Mouse (Mus musculus) MEL (cell line): ENCODE results near the gene Spsb1. TPM values are rescaled to one million over a fixed set of nuclear protein-coding genes. Genes with fewer than 3 reads are reported as not detected.

Source experiments
- DNase-seq: peaks from one replicate; pipeline ENCODE4 v3.0.0; 2011; ENCODE audit warnings: low read depth, low spot score
- H3K27ac ChIP-seq: 2 replicates; pipeline ENCODE4 v1.5.1; 2012; ENCODE audit warnings: low read depth, mild to moderate bottlenecking, control low read depth, low read length, moderate library complexity; ENCODE audit not compliant: control insufficient read depth
- H3K27me3 ChIP-seq, 2 experiments: fragments of 150-350 bp in 1 of 2; sonication (generic) in 1 of 2; 2 replicates each; pipeline ENCODE4 v1.6.1; 2012; ENCODE audit warnings: low read length in 2 of 2, mild to moderate bottlenecking in 2 of 2, improper control_type of control experiment in 1 of 2, moderate library complexity in 1 of 2; ENCODE audit not compliant: insufficient read depth in 2 of 2, control insufficient read depth in 1 of 2
- H3K36me3 ChIP-seq, 2 experiments: 2 replicates each; pipeline ENCODE4 v1.6.1; 2012 to 2014; ENCODE audit warnings: low read length in 2 of 2, improper control_type of control experiment in 1 of 2, inconsistent platforms in 1 of 2, mild to moderate bottlenecking in 1 of 2; ENCODE audit not compliant: insufficient read depth in 2 of 2, control insufficient read depth in 1 of 2
- H3K4me1 ChIP-seq, 2 experiments: fragments of 150-350 bp in 1 of 2; sonication (generic) in 1 of 2; 2 replicates each; pipeline ENCODE4 v1.6.1; 2012; ENCODE audit warnings: low read length in 2 of 2, improper control_type of control experiment in 1 of 2, mild to moderate bottlenecking in 1 of 2; ENCODE audit not compliant: insufficient read depth in 2 of 2, control insufficient read depth in 1 of 2
- H3K4me3 ChIP-seq, 2 experiments: fragments of 150-350 bp in 1 of 2; sonication (generic) in 1 of 2; 2 replicates each; pipeline ENCODE4 v1.5.1; 2012; ENCODE audit warnings: low read depth in 2 of 2, low read length in 2 of 2, mild to moderate bottlenecking in 2 of 2, moderate library complexity in 2 of 2, control low read depth in 1 of 2, improper control_type of control experiment in 1 of 2; ENCODE audit not compliant: control insufficient read depth in 1 of 2, insufficient read depth in 1 of 2
- H3K79me2 ChIP-seq: 2 replicates; pipeline ENCODE4 v1.6.1; 2012; ENCODE audit warnings: mild to moderate bottlenecking, low read length, moderate library complexity; ENCODE audit not compliant: control insufficient read depth, poor library complexity, insufficient read depth
- H3K9ac ChIP-seq: 2 replicates; pipeline ENCODE4 v1.6.1; 2012; ENCODE audit warnings: low read depth, mild to moderate bottlenecking, control low read depth, low read length, moderate library complexity; ENCODE audit not compliant: control insufficient read depth, poor library complexity, severe bottlenecking
- H3K9me3 ChIP-seq: fragments of 150-350 bp; sonication (generic); replicated peaks from 2 replicates; pipeline ENCODE4 v1.6.1; 2012; ENCODE audit warnings: mild to moderate bottlenecking, low read length, improper control_type of control experiment, moderate library complexity; ENCODE audit not compliant: insufficient read depth
- BHLHE40 ChIP-seq: IDR thresholded peaks from 2 replicates; pipeline ENCODE4 v1.6.1; 2012; ENCODE audit warnings: low read depth, mild to moderate bottlenecking, inconsistent platforms, low read length, improper control_type of control experiment, borderline replicate concordance
- CHD1 ChIP-seq: IDR thresholded peaks from 2 replicates; pipeline ENCODE4 v1.6.1; 2012; ENCODE audit warnings: low read depth, mild to moderate bottlenecking, inconsistent platforms, low read length, improper control_type of control experiment
- CTCF ChIP-seq, 3 experiments: IDR thresholded peaks in 2 of 3; conservative IDR thresholded peaks in 1 of 3; 2 replicates each; pipeline ENCODE4 v1.5.1; 2011 to 2012; ENCODE audit warnings: low read length in 3 of 3, low read depth in 2 of 3, mild to moderate bottlenecking in 2 of 3, improper control_type of control experiment in 1 of 3, inconsistent platforms in 1 of 3, mixed read lengths in 1 of 3, moderate library complexity in 1 of 3; ENCODE audit not compliant: control insufficient read depth in 1 of 3, insufficient read depth in 1 of 3, poor library complexity in 1 of 3, severe bottlenecking in 1 of 3
- E2F4 ChIP-seq: IDR thresholded peaks from 2 replicates; pipeline ENCODE4 v1.6.1; 2011; ENCODE audit warnings: low read depth, low read length, improper control_type of control experiment, borderline replicate concordance
- ELF1 ChIP-seq: IDR thresholded peaks from 2 replicates; pipeline ENCODE4 v1.6.1; 2014; ENCODE audit warnings: low read depth, mild to moderate bottlenecking, inconsistent platforms, low read length, improper control_type of control experiment, moderate library complexity
- GABPA ChIP-seq: IDR thresholded peaks from 2 replicates; pipeline ENCODE4 v1.6.1; 2012; ENCODE audit warnings: low read depth, mild to moderate bottlenecking, inconsistent platforms, low read length, improper control_type of control experiment, moderate library complexity
- GATA1 ChIP-seq: IDR thresholded peaks from 2 replicates; pipeline ENCODE4 v1.6.1; 2011; ENCODE audit warnings: low read depth, low read length, improper control_type of control experiment
- JUND ChIP-seq: IDR thresholded peaks from 2 replicates; pipeline ENCODE4 v1.6.1; 2011; ENCODE audit warnings: low read depth, mild to moderate bottlenecking, improper control_type of control experiment, low read length
- KAT2A ChIP-seq: conservative IDR thresholded peaks from 2 replicates; pipeline ENCODE4 v1.6.1; 2012; ENCODE audit warnings: low read depth, low read length, improper control_type of control experiment, inconsistent platforms
- MAX ChIP-seq: IDR thresholded peaks from 2 replicates; pipeline ENCODE4 v1.6.1; 2011; ENCODE audit warnings: low read length, improper control_type of control experiment
- MEF2A ChIP-seq: IDR thresholded peaks from 2 replicates; pipeline ENCODE4 v1.6.1; 2014; ENCODE audit warnings: low read depth, mild to moderate bottlenecking, inconsistent platforms, low read length, improper control_type of control experiment; ENCODE audit not compliant: poor library complexity, insufficient replicate concordance, severe bottlenecking; ENCODE audit errors: extremely low read depth
- MXI1 ChIP-seq: IDR thresholded peaks from 2 replicates; pipeline ENCODE4 v1.6.1; 2011; ENCODE audit warnings: mild to moderate bottlenecking, low read depth, low read length, improper control_type of control experiment
- POLR2A ChIP-seq, 2 experiments: IDR thresholded peaks; 2 replicates each; pipeline ENCODE4 v1.6.1; 2011 to 2012; ENCODE audit warnings: low read length in 2 of 2, mild to moderate bottlenecking in 2 of 2, control low read depth in 1 of 2, improper control_type of control experiment in 1 of 2, low read depth in 1 of 2, moderate library complexity in 1 of 2; ENCODE audit not compliant: control insufficient read depth in 1 of 2, insufficient read depth in 1 of 2, poor library complexity in 1 of 2
- POLR2AphosphoS2 ChIP-seq: IDR thresholded peaks from 2 replicates; pipeline ENCODE4 v1.6.1; 2011; ENCODE audit warnings: low read length, improper control_type of control experiment
- POLR2AphosphoS5 ChIP-seq: IDR thresholded peaks from 2 replicates; pipeline ENCODE4 v1.6.1; 2012; ENCODE audit warnings: low read depth, borderline replicate concordance, mild to moderate bottlenecking, inconsistent platforms, low read length, moderate library complexity, mixed read lengths
- SIN3A ChIP-seq: IDR thresholded peaks from 2 replicates; pipeline ENCODE4 v1.6.1; 2012; ENCODE audit warnings: low read length, improper control_type of control experiment, inconsistent platforms
- TBP ChIP-seq: IDR thresholded peaks from 2 replicates; pipeline ENCODE4 v1.8.0; 2011; ENCODE audit warnings: low read depth, low read length, improper control_type of control experiment
- TCF12 ChIP-seq: IDR thresholded peaks from 2 replicates; pipeline ENCODE4 v1.6.1; 2014; ENCODE audit warnings: low read depth, mild to moderate bottlenecking, inconsistent platforms, low read length, improper control_type of control experiment, moderate library complexity
- USF1 ChIP-seq: IDR thresholded peaks from 2 replicates; pipeline ENCODE4 v1.6.1; 2014; ENCODE audit warnings: low read depth, mild to moderate bottlenecking, inconsistent platforms, low read length, improper control_type of control experiment, moderate library complexity
- USF2 ChIP-seq, 2 experiments: IDR thresholded peaks; 2 replicates each; pipeline ENCODE4 v1.6.1; 2011 to 2012; ENCODE audit warnings: improper control_type of control experiment in 2 of 2, low read length in 2 of 2, borderline replicate concordance in 1 of 2, inconsistent platforms in 1 of 2, low read depth in 1 of 2, mild to moderate bottlenecking in 1 of 2; ENCODE audit not compliant: insufficient read depth in 1 of 2
- ZC3H11A ChIP-seq: IDR thresholded peaks from 2 replicates; pipeline ENCODE4 v1.6.1; 2012; ENCODE audit warnings: low read depth, mild to moderate bottlenecking, inconsistent platforms, low read length, improper control_type of control experiment
- polyA plus RNA-seq, 2 experiments: library from polyadenylated mRNA; stranded (reverse) in 1 of 2; unstranded in 1 of 2; fragments of >175 nt in 1 of 2; fragments of >200 nt in 1 of 2; gene quantifications; 2 replicates each; pipeline versions ENCODE4 v1.2.1 to v1.2.4; 2012; ENCODE audit warnings: low replicate concordance in 2 of 2, low read depth in 1 of 2; ENCODE audit not compliant: insufficient read length in 2 of 2, insufficient read depth in 1 of 2, missing spikeins in 1 of 2
- total RNA-seq: library from RNA; depleted of rRNA; stranded (reverse); fragments of 300-350 nt; gene quantifications from 2 replicates; pipeline ENCODE4 v1.2.3, GENCODE M21; 2012

Spsb1 gene
- total and polyA plus RNA-seq, 3 experiments = 0.12 to 0.25 TPM; not detected in 1

- no peak for TF ChIP-seq USF2 (IDR thresholded peaks at IDR 0.05; ENCODE audit: borderline replicate concordance in 1 of 2, insufficient read depth in 1 of 2, low read depth in 1 of 2, low read length in 2 of 2)
- TF ChIP-seq TCF12 = no peak
- TF ChIP-seq ZC3H11A = no peak
- TF ChIP-seq GABPA = no peak
- TF ChIP-seq TBP = no peak
- no peak for TF ChIP-seq MXI1
- no peak for TF ChIP-seq BHLHE40
- no peak for TF ChIP-seq POLR2AphosphoS5
- no peak for TF ChIP-seq CTCF (IDR thresholded peaks at IDR 0.05 in 2 of 3, conservative IDR thresholded peaks at IDR 0.05 in 1 of 3; ENCODE audit: control insufficient read depth in 1 of 3, insufficient read depth in 1 of 3, low read depth in 2 of 3, low read length in 3 of 3, poor library complexity in 1 of 3, severe bottlenecking in 1 of 3)
- TF ChIP-seq MAX = no peak
- no peak for TF ChIP-seq ELF1
- no peak for TF ChIP-seq E2F4
- TF ChIP-seq MEF2A = no peak
- TF ChIP-seq POLR2A (IDR thresholded peaks at IDR 0.05; ENCODE audit: control insufficient read depth in 1 of 2, insufficient read depth in 1 of 2, low read depth in 1 of 2, low read length in 2 of 2, poor library complexity in 1 of 2) = no peak
- no peak for TF ChIP-seq POLR2AphosphoS2
- TF ChIP-seq JUND = no peak
- no peak for TF ChIP-seq KAT2A
- no peak for TF ChIP-seq SIN3A
- H3K9me3 ChIP-seq = no peaks in the 10 kb centered on the region
- no peak overlapping the region for H3K9ac ChIP-seq
- no peaks in the 10 kb centered on the region for H3K36me3 ChIP-seq
- H3K79me2 ChIP-seq = no peaks in the 10 kb centered on the region
- no peaks in the 10 kb centered on the region for H3K4me1 ChIP-seq
- H3K4me3 ChIP-seq = no peak overlapping the region
- no peak for DNase-seq
- no peaks in the 10 kb centered on the region; a peak in 1 of 4 replicates for H3K27me3 ChIP-seq
- H3K27ac ChIP-seq = no peak overlapping the region
These were observed 45.9 kb downstream of the Spsb1 start for GRCm38 (mm10) chr4:149908923-149909322.

DNA sequence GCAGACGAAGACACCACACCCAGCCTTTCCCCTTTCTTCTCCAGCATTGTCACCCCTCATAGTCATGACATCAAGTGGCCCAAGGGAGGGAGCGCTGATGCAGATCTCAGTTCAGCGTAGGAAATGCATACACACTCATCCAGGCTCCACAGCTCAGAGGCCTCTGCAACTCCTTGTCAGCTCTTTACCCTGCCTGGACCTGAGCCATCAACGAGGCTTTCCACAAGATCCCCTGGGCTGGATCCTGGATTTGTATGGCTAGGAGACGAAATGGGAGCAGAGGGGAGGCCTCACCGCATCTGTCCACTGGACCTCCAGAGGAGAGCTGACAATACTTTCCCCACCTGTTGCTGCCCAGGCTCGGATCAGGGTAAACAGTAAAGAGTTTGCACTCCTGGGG, 47.2 kb downstream of the Spsb1 start:
- no peaks in the 10 kb centered on the region for H3K9me3 ChIP-seq
- no peak overlapping the region for H3K27ac ChIP-seq
- H3K4me3 ChIP-seq = no peak overlapping the region
- H3K9ac ChIP-seq = no peak overlapping the region
- TF ChIP-seq E2F4 (no peak), MAX (no peak), SIN3A (no peak), USF1 (no peak), KAT2A (no peak), GATA1 (no peak), POLR2AphosphoS5 (no peak), CTCF (IDR thresholded peaks at IDR 0.05 in 2 of 3, conservative IDR thresholded peaks at IDR 0.05 in 1 of 3; ENCODE audit: control insufficient read depth in 1 of 3, insufficient read depth in 1 of 3, low read depth in 2 of 3, low read length in 3 of 3, poor library complexity in 1 of 3, severe bottlenecking in 1 of 3) (no peak), CHD1 (no peak), MXI1 (no peak)
- TF ChIP-seq, all 39 proteins: peak for 0
- no peaks in the 10 kb centered on the region for H3K36me3 ChIP-seq
- no peaks in the 10 kb centered on the region; a peak in 1 of 4 replicates for H3K27me3 ChIP-seq
- H3K79me2 ChIP-seq = no peaks in the 10 kb centered on the region
- no peak for DNase-seq
- no peaks in the 10 kb centered on the region for H3K4me1 ChIP-seq
